Mouse (Mus musculus) ovary, postnatal 14 days (tissue): ENCODE measurements around the gene Rbm43.

Source experiments
- DNase-seq: peaks from one replicate; pipeline ENCODE4 v3.0.0; 2022; ENCODE audit warnings: low spot score

Gene Rbm43

DNA sequence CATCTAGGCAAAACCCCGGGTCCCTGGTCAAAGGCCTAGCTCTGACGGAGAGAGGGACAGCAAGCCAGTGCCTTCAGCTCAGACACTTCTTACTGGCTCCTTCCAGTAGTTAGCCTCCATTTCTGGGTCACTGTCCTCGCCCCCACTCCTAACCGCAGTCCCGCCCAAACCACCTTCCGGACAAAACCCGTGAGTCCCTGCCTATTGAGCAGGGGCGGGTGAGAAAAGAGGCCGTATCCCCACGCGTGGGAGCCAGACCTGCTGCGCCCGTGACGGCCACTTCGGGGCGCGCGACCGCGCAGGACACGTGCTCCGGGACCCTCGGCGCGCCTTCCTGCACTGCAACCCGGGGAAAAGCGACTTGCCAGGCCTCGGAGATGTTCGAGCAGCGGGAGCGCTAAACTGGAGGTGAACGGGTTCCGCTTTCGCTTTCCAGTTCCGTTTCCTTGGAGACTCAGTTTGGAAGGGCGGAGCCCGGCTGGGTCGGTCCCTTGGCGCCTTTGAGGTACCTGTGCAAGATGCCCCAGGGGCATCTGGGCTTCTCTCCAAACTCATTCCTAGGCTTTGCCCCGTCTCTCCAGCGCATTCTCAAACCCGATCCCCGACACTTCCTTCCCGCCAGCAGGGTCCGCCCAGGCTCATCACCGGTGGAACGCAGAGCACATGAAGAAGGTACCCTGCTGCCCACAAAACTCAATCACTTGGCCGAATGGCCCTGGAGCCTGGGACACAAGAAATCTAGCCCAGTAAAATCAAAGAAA is at the start of gene Rbm43:
Gene Rbm43 (minus strand): TSS at position 590 of the 761 bp plus-strand sequence.
- peak; percentile 68 for DNase-seq

DNA sequence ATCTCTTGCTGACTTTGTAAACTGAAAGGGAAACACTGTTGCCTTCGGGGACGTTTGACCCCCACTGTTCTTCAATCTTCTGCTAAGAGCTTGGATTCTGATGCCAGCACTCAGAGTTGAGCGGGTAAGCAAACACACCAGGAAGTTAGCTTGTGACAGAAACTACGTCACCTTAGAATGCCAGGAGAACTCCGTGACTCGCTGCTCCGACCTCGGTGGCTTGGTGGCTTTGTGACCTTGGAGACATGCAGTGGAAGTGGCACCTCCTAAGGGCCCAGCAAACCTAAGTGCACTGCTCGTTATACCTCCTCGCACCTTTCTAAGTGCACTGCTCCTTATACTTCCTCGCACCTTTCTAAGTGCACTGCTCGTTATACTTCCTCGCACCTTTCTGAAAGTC is 47.3 kb upstream of the Rbm43 start:
- no peak for DNase-seq

DNA sequence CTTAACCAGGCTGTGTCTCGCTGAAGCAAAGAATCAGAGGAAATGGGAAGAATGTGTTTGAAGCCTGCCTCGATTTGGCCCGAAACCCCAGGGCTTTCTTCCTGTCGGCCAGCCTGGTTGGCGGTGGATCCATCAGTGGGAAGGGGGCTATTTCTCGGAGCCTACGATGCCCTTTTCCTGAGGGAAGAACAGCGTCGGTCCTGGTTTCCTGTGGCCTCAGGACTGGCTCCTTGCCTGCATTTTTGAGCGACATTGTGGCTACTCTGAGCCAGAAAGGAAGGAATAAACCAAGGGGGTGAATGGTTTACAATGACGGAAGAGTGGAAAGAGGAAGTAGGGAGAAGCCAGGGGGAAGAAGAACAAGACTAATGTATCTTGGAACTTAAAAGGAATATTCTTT is 46.7 kb upstream of the Rbm43 start:
- DNase-seq: peak; percentile 9

DNA sequence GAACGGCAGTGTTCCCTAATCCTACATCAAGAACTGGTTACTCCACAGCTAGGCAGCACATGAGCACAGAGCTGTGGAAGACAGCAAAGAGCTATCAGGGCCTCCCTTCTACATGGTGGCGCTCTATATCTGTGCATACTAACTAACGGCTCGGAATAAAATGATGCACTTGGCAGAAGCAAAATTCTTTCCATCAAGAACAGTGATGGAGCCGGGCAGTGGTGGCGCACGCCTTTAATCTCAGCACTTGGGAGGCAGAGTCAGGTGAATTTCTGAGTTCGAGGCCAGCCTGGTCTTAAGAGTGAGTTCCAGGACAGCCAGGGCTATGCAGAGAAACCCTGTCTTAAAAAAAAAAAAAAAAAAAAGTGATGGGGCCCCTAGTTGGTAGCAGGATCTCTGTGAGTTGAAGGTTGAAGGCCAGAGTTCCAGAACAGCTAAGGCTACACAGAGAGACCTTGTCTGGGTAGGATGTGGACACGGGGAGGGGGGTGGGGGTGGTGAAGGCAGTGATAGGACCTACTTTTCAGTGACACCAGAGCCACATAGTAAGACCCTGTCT is 38.5 kb upstream of the Rbm43 start, which contains the start of gene Nmi:
Gene Nmi (minus strand): TSS at position 85 of the 559 bp plus-strand sequence.
- DNase-seq: no peak

DNA sequence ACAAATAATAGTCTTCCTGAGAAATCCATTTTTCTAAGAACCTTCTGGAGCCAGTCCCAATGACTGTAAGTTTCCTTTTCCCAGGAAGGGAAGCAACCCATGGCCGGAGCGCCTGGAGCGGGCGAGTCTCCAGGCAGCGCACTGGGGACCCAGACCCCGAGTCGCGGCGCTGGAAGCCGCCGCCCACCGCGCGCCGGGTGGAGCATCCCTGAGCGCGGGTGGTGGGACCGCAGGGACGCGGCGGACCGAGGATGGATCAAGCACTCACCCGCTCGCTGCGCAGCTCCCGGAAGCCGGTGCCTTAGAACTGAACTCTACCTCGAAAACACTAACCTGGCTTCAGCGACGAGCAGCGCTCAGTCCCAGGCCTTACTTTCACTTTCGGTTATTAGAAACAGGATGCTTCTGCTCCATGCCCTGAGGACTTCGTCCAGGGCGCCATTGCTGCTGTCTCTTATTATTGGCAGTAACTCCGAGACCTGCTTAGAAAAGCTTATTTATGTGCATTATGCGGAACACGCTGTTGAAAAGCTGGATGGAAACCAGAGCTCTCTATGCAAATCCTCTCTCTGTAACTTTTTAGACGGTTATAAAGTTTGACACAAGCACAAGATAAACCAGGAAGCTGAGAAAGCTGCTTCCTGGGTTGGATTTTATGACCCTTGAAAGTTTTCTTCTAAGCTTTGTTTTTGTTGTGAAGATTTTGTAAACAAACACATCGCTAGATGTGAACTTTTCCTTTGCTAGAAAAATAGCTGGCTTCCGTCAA is 37.9 kb upstream of the Rbm43 start:
- DNase-seq: peak; percentile 36

DNA sequence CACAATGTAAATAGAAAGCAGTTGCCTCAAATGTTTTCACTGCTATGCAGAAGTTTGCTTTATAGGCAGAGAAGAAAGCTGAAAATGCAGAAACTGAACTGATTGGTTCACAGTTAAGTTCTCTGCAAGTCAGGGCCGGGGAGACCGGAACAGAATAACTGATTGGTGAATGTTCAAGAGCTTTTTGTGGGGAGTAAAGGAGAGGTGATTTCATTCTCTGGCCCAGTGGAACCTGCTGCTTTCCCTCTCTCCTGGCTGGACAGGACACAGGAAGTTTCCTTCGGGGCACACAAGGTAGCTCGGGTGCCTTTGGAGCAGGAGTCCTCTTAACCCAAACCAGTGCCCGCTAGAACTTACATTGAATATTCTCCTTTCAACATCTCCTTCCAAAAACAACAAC is 37.2 kb upstream of the Rbm43 start:
- peak; percentile 18 for DNase-seq

GRCm38 (mm10) chr2:51970897-51971296 is 35.9 kb upstream of the Rbm43 start:
- DNase-seq: no peak

- DNase-seq: no peak
These were observed 32.3 kb upstream of the Rbm43 start for GRCm38 (mm10) chr2:51967288-51967687.

DNA sequence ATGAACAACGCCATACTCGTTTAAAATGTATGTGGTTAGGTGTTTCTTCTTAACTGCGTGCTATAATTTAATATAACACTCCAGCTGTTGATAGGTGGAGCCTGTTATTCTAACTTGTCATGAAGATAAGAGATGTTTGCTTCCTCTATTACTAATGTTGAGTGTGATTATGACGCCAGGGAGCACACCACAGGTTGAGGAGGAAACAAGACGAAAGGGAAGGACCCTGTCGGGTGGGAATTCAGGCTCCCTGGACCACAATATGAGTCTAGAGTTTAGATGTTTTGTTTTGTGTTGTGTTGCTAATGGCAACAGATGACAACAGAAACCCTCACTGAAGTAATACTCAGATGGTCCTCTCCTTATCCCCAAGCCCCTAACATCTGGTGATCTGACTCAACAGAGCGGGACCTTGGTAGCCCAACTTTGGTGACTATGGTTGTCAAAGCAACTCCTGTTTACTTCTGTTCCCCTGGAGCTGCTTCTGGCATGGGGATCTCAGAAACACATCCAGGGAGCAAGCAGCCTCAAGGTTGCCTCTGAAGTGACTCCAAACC is 18.8 kb upstream of the Rbm43 start:
- no peak for DNase-seq

GRCm38 (mm10) chr2:51950876-51951275 is 15.9 kb upstream of the Rbm43 start:
- no peak for DNase-seq

DNA sequence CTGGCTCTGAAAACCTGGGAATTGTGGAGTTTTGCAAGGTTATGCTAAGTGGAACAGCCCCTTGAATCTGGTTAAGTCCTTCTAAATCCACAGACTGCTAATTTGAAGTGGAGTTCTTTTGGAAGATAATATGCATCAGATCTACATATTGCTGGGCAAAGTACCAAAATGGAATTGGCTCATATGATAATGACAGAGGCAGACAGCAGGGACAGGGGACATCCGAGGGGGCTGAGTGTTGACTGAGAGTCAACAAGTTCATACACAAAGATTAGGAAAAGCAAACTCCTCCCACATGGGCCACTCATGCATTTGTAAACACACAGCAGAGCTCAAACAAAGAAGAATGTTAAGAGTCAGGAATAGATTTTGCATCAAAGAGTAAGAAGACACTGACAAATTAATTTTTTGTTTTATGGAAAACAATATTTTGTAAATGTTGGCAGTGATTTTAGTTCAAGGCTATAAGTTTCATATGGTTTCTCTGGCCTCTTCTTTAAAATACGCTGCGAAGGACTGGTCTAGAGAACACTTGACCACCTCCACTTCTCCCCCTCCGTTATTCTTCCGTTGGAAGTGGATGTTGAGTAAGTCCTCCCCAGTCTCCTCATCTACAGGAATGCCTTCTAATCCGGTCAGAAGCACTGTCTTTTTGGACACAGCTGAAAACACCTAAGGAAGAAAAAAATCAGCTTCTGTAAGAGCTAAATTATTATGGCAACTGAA is 13.3 kb upstream of the Rbm43 start:
- no peak for DNase-seq

DNA sequence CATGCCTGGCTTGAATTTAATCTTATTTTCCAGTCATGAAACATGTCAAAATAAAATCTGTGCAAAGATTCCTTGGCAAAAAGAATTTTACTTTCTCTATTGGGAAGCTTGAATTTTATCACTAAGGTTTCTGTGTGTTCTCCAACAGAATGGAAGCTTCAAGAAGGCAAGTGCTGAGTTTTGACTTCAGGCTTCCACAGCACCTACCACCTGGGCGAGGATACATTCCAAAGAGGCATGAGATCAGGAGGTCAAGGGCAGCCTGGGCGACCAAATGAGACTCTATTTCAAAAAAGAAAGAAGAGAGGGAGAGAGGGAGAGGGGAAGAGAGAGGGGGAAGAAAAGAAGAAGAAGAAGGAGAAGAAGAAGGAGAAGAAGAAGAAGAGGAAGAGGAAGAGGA is 10.8 kb upstream of the Rbm43 start:
- DNase-seq: no peak

GRCm38 (mm10) chr2:51941832-51942231 is 6.9 kb upstream of the Rbm43 start:
- no peak for DNase-seq

- DNase-seq: no peak
These were observed 3.8 kb upstream of the Rbm43 start for GRCm38 (mm10) chr2:51938750-51939149.

DNA sequence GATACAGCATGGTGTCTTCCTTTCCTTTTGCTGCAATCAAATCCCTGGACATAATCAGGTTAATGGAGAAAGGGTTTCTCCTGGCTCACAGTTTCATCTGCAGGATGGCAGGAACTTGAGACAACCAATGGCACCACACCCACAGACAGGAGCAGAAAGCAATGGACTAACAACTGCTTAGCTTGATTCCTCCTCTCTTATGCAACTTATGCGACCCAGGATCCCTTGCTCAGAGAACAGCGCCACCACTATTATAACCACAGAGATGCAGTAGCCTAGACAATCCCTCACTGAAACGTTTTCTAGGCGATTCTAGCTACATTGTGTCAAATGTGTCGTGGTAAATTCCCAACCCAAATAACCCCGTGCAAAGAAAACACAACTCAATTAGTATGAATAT is 2.0 kb upstream of the Rbm43 start:
- DNase-seq: no peak

DNA sequence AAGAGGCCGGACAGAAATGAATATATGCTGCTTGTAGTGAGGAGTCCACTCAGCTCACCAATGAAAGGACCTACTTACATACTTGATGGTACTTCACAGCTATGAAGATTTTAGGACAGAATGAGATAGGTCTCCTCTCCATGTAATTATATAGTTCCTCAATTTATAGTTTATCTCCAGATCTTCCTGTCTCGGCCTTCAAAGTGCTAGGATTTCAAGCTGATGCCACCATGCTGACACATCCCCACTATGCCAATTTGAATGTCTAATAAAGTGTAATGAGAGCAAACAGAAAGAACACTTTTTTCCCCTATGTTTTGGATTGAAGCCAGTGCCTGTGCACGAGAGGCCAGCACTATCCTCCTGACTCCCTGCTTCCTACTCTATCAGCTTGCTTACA is 1.6 kb upstream of the Rbm43 start:
- no peak for DNase-seq

- no peak for DNase-seq
These were observed 958 bp upstream of the Rbm43 start for GRCm38 (mm10) chr2:51935921-51936320.

GRCm38 (mm10) chr2:51933341-51934134 is 1.4 kb downstream of the Rbm43 start:
- DNase-seq: no peak

- no peak for DNase-seq
These were observed 3.7 kb downstream of the Rbm43 start for GRCm38 (mm10) chr2:51931241-51931640.

DNA sequence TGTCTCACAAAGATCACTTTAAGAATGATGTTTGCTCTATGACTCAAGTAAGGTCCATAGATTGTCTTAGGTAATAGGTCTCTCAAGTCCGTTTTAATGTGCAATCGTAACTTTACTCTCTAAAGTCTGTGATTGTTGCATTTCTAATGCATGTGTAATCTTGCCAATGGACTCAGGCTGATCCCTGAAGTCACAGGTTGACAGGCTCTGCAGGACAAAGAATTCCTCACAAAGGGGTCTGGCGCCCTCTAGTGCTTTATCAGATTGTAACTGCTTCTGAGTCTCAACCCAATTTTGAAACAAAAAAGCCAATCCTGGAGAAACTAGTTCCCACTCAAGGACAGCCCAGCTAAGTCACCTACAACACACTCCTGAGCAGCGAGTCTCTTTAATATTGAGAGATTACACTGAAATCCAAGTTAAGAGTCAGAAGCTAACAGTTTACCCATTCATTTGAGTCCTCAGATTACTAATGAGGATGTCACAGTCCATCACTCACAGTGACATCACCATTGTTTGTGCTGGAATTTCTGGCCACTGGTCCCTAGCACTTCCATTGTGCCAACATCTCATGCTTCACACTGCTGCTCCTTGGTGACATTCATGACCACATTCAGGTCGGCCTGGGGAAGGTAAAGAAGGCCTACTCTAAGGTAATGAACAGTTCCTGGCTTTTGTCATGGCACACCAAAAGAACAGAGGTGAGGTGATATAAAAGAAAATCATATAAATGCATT is 19.9 kb downstream of the Rbm43 start:
- peak; percentile 67 for DNase-seq

GRCm38 (mm10) chr2:51914532-51914931 is 20.4 kb downstream of the Rbm43 start:
- no peak for DNase-seq
